Mouse (Mus musculus): ENCODE data around the gene Zbtb14.

Gene Zbtb14

DNA sequence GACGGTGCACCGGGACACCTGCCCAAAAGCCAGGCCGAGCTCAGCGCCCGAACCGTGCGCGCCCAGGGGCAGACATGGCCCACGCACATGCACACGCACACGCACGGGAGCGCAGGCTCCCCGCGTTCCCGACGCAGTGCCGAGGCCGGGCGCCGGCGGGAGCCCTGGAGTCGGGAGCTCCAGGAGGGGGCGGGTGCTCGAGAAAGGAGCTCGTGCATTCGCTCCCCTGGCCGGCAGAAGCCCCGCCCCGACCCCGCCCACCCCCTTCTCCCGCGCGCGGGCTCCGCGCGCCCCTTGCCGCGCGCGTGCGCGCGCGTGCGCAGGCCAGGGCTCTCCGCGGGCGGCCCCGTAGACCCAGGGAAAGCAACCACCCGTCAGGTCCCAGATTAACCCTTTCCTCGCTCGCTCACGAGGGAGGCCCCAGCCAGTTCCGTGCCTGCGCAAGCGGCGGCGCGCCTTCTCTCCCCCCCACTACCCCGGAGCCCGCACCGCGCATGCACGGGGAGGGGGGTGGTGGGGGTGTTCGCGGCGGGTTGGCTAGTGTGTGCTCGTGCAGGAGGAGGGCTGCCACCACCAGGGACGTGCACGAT, at the start of gene Zbtb14:
TSS of gene Zbtb14 (plus strand) at position 540 of the 590 bp plus-strand sequence.
- in situ Hi-C loops (cut with MseI, MboI) = no loop called here

DNA sequence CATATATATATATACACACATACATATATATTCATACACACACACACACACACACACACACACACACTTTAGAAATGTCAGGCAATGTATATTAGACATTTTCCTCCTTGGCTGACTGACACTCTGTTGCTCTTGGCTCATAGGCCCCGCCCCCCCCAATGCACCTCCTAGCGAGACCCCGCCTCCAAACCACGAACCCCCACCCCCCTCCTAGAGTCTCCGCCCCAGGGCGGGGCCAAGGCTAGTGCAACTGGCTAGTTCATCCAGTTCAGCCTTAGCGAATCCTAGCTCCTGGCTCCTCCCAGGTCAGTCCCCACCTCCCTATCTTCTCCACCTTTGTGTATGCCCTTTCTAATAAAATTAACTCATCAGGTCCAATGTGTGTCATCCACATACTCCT, 36.8 kb upstream of the Zbtb14 start:
- in situ Hi-C loops (cut with MseI, MboI) = no loop called here

DNA sequence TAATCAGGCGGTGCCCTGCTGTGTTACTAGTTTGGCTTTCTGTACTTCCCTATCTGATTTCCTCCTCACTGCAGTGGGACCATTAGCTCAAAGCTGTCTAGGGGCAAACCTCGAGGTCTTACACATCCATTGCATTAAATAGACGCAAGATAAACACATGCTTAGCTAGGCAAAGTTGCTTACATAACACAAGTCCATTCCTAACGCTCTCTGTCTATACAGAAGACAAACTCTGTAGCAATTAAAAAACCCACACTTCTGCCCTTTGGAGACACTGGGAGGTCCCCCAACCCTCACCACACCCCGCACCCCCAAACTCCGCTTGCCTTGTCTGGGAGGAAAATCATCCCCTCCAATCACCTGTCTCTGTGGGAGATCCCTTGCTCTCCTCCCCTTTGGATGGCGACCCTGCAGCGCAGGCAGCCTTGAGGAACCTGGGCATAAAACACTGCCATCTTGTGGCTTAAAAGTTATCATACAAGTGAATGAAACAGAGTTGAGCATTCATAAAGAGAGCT, 33.8 kb upstream of the Zbtb14 start:
- in situ Hi-C loops (cut with MseI, MboI) = no loop called here

DNA sequence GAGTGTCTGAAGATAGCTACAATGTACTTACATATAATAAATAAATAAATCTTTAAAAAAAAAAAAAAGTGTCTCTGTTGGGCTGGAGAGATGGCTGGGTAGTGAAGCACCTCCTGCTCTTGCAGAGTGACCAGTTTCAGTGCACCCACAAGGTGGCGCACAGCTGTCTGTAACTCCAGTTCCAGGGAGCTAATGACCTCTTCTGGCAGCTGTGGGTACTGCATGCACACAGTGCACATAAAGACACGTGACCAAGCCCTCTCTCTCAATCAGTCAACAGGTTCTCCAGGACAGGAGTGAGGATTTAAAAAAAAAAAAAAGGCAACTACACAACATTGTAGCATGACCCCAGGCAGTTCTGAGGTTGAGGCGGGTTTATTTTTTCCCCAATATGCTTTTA, 17.8 kb upstream of the Zbtb14 start:
- in situ Hi-C loops (cut with MseI, MboI) = no loop called here

DNA sequence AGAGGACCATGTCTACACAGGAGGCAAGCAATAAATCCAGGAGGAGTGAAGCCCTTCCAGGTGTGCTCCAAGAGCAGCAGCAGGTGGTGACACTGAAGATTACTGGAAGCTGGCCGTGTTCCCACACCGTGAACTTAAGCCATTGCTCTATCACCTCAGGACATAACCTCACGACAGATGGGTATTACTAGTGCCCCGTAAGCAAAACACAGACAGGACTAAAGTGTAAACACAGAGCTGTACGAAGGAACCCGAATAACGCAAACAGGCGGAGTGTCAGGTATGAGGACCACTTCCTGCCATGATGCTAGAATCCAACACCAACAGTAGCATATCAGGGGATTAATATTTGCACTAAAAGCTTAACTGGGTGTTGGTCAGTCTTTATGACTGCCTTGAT, 2.0 kb upstream of the Zbtb14 start:
- in situ Hi-C loops (cut with MseI, MboI) = no loop called here

DNA sequence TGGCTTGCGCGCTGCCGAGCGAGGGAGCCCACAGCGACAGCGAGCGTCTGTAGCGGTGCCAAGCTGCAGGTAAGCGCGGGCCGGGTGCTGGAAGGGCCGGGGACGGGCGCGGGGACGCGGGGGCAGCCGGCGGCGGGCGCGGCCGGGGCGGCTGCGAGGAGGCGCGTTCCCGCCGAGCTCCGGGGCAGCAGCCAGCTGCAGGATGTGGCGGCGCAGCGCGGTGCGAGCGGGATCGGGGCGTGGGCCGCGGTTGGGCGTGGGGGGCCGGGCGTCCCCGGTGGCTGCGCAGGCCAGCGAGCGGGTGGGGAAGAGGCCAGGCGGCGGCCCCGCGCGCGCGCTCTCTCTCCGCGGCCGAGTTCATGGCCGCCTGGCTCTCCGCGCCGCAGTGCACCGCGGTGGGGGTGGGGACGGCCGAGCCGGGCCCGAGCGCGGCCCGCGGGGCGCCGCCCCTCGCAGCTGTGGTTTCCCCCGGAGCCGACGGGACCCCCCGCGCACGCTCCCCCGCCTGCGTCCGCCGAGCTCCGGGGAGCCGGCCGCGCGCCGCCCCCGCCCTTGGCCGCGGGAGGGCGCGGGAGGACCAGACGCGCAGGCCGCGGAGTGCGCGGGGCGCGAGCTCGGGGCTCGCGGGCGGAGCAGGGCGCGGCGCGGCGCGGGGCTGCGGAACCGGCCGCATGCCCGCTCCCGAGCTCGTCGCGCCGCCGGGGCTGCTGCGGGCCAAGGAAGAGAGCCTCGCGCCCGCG, 521 bp downstream of the Zbtb14 start:
- in situ Hi-C loops (cut with MseI, MboI) = no loop called here

DNA sequence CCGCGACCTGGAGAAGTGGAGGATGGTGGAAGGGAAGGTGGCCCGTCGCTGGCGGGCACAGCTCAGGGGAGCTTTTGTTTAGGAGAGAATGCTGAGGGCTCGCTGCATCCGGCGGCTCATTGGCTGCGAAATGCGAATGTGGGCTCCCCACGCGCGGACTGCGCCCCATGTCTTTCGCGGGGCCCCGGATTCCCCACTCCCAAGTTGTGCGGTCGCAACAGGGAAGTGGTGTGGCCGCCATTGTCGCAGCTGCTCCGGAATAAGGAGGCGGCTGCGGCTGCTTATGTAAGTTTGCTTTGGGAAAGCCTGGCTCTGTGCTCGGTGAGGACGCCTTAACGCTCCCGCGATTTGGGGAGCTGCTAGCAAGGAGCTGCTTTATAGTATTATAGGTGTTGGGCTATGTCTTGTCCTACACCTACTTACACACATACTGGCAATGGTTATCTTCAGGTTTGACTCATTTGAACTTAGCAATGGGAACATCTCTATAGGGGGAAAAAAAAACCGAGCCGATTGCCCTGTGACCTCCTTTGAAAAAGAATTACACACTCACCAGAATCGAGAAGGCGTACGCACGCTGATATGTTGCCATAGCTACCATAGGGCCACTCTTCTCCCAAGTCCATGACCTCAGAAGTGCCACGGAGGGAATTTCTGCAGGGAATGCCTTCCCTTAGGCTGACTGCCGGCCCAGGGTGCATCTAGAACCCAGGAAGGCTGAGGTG, 1.3 kb downstream of the Zbtb14 start:
- in situ Hi-C loops (cut with MseI, MboI) = no loop called here

DNA sequence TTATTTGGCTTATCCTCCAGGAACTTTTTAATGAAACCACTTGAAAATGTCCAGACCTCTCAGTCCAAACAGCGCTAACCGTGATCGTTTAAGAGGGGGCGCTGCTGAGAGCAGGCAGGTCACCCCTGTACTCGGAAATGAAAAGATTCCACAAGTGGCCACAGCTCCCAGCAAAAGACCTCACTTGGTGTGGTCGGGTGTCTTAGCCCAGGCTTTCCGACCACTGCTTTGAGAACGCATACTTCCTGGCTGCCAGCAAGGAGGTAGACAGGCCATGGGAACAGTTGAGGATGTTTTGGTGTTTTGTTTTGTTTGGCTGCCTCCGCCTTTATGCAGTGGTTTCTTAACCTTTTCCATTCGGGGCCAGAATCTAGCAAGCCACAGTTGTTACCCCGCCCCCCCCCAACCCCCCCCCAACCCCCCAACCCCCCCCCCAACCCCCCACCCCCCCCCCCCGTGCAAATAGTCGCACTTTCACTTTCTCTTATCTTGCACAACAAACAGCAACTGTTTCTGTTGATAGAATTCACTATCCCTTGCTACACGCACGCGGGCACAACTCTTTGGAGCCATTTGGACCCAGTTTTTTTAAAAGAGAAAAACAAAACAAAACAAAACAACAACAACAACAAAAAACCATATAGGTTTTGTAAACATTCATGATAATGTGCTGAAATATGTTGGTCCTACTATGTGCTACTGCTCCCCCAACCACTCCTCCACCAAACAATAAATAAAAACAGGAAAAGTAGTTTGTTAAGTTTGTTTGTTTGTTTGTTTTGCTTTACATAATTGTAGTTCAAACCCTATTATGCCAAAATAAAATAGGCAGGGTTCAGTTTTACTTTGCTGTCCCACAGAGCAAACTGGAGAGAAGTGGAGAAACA, 13.5 kb downstream of the Zbtb14 start:
- in situ Hi-C loops (cut with MseI, MboI) = no loop called here

DNA sequence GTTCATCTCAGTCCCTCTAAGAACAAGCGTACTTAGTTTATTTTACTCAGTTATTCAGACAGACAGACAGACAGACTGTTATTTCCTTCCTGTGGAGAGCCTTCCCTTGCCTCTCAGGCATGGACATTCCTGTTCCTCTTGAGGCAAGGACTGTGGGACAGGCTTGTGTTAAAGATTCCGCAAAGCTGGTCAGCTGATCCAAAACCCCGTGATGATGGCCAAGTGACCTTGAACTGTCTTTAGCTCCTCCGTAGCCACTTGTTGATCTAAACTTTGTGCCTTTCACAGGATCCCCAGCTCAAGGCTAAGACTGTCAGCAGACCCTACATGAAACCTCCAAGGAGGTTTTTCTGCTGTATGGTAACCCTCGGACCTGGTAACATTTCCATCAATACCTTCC, 14.3 kb downstream of the Zbtb14 start:
- in situ Hi-C loops (cut with MseI, MboI) = no loop called here

DNA sequence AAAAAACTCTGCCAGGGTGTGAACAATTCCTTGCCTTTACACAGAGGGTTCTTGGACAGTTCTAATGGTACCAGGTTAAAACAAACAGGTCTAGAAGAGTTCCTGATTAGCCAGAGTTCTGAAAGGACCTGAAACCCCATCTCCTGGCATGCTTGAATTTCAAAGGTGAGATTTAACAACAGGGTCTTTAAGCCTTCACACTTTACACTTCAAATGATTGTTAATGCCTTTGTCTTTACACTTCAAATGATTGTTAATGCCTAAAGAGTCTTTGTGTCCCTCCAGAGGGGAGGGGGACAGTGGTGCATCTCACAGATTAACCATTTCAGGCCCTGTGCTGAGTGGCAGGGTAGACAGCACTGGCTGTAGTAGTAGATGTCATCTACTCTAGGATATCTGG, 15.2 kb downstream of the Zbtb14 start:
- in situ Hi-C loops (cut with MseI, MboI) = no loop called here

DNA sequence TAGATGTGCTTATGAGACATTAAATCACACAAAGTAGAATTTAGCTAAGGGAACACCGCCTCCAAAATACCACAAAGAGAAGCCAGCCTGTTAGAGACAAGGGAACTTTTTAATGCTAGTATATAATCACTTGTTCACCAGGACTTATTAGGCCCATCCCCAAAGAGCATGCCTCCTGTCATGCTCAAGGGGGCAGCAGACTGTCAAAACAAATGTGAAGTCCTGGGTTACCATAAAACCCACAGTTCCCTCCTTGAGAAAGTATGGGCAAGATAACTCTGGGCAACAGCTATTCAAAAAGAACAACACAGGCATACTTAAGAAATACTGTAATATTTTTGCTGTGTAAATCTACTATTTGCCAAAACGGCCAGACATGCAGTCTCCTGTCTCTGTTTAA, 18.3 kb downstream of the Zbtb14 start:
- in situ Hi-C loops (cut with MseI, MboI) = no loop called here

DNA sequence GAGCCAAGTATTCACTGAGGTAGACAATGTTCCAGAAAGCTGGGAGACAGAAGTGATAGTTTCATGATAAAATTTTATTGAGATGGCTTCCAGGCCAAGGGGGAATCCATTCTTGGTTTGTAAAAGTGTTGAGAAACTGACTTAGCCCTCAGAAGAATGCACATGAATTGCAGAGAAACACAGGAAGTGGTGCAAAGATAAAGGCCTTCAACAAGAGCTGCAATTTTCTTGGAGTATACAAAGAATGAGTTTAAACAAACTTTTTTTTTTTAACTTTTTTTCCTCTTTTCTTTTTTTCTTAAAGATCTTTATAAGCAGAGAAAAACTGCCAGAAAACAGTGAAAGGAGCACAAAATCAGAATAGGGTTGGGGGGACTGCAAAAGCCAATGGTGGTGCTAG, 33.3 kb downstream of the Zbtb14 start:
- in situ Hi-C loops (cut with MseI, MboI) = no loop called here

DNA sequence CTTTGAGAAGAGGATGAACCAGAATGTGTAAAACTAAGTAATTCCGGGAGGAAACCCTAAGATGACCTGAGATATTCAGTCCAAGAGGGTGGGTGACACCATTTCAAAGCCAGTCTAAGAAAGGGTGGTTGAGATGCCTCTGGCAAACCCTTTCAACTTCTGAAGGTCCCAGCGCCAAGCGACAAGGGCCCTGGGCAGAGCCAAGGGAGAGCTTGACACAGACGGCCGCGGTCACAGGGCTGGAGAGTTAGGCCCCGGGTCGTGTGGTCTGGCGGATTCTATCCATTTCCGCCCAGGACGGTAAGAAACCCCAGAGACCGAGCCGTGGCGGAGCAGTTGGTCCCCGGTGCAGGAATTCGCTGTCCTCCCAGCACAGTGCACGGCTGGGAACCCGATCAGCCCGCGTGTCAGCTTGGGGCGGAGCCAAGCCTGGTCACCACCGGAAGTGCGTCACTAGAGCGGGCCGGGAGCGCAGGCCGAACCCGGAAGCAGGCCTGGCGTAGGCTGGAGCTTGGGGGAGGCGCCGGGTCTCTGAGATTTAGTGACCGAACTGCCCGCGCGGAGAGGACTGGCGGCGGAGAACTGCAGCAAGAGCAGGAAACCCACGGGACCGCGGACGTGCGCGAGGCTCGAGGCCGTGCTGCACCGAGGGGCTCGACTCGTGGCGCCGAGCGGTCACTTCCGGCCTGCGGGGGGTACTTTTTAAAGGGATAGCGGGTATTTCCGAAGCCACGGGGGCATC, 34.2 kb downstream of the Zbtb14 start:
- in situ Hi-C loops (cut with MseI, MboI) = no loop called here

DNA sequence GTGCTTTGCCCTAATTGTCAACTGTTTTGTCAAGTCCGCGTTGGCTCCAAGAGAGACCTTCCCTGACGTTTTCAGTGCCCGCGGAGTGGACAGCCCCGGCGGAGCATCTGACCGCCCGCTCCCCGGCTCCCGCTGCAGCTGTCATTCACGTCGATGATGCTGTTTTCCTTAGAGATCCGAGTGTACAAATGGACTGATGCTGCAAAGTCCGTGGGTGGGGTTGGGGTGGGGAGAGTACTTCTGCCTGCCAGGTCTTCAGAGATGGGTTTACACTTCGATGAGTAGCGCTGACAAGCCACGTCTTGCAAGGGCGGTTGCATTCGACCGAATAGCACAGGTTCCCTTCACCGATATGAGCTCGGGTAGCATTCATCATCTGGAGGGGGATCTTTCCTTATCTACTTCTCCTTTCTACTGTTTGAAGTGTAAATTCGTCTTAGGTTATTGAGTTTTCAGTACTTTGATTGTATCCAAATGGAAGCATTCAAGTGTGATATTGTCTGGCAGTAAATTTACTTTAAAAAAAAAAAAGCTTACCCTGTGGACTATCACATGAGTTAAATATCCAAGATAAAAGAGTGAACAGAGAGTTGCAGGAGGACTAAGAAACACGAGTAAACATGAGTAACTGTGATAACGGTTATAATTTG, 35.0 kb downstream of the Zbtb14 start:
- in situ Hi-C loops (cut with MseI, MboI) = no loop called here

DNA sequence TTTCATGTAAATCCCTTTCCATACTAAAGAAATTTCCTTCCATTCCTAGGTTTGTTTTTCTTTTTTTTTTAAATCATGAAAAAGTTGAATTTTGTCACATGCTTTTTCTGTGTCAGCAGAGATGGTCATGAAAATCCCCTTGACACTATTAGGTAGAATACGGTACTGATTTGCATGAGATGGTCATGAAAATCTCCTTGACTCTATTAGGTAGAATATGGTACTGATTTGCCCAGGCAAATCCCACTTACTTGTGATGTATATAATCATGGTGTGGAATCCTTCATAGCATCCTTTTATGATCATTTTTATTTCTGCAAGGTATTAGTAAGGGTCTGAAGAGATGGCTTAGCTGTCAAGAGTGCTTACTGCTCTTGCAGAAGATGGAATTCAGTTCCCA, 38.7 kb downstream of the Zbtb14 start:
- in situ Hi-C loops (cut with MseI, MboI) = no loop called here

DNA sequence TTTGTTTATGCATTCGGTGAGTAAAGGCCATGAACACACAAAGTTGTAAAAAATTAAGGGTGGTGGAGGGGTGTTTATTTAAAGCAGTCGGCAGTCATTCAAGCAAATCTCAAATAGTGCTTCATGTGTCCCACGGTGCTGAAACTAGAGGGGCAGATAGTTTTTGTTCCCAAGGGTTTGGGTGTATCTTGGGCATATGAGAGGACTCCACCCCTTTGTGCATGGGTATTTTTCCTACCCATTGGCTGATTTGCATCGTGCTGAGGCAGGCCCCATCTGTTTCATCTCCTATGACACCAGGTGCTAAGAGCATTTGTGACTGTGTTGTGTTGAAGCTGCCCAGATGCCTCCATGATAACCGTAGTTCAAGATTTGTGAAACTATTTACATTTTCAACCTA, 55.0 kb downstream of the Zbtb14 start:
- in situ Hi-C loops (cut with MseI, MboI) = no loop called here

DNA sequence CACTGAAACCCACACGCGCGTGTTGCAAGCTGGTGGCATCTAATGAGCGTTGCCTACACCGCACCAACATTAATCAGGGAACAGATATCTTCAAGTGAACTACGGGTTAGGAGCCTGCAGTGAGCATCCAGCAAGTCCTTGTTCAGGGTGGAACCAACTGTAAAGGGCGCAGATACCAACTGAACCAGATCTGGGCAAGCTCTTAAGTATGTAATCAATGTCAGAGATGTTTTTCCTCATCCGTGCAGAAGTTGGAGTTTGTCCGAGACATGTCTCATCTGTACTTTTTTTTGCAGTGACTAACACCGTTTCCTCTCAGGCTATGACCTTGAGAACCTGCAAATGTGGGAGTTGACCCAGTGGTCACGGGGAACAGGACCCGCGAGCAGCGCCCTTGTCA, 55.6 kb downstream of the Zbtb14 start:
- in situ Hi-C loops (cut with MseI, MboI) = no loop called here

DNA sequence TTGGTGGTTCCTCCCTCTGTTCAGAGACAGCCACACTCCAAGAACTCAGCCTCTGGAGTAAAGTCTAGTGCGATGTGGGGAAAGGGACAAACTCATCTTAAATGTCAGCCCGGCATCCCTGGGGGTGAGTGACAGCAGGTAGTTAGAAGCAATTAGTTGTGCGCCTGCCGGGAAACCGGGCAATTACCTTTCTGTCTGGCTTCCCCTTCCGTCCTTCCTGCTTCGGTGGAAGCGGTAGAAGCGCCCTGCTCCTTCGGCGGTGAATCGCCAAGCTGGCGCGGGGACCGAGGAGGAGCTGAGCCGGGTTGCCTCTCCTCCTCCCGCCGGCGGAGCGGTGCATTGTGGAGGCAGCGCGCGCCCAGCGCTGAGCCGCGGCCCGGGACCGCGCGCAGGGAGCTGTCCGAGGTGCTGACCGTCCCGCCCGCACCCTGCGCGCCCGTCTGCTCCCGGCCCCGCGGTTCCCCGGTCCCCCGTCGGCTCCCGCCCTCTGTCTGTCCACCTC, 56.2 kb downstream of the Zbtb14 start, which contains the start of gene Akain1:
TSS of gene Akain1 (plus strand) at position 337 of the 502 bp plus-strand sequence.
- in situ Hi-C loops (cut with MseI, MboI) = no loop called here

DNA sequence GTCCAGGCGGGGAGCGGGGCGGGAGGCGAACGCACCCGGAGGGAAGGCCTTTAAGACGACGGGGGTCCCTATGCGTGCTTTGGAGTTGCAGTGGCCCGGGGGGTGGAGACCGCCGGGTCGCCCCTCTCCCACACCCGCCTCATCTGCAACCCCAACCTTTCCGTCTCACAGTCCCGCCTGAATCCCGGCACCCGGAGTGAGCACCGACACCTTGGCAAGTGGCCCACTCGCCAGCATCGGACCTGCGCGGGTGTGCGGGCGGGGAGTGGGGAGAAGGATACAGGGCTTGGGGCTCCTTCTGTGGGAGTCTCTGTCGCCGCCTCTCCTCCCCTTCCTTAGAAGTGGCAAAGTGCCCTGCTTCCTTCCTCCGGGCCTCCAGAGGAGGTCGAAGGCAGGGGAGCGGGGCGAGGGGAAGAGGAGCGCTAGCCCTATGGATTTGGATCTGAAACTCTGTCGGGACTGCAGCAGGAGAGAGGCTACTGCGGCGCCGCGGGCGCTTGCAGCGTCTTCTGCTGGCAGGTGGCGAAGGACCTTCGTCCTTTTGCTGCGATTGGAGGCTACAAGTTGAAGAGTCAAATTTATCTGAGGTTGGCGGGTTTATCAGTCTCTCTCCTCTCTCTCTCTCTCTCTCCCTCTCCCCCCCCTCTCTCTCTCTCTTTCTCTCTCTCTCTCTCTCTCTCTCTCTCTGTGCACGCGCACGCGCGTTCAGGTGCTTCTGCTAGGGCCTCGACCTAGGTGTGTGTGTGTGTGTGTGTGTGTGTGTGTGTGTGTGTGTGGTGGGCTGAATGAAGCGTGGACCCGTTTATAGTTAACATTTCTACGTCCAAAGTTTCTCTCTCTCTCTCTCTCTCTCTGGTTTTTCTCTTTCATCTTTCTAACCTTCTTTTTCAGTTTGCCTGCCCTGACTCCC, 57.0 kb downstream of the Zbtb14 start:
- in situ Hi-C loops (cut with MseI, MboI) = no loop called here

Measured in mouse trophoblast stem cell (cell line).